Comparison of ENCODE assay signal across 8 mouse cellular contexts in the genomic region with DNA sequence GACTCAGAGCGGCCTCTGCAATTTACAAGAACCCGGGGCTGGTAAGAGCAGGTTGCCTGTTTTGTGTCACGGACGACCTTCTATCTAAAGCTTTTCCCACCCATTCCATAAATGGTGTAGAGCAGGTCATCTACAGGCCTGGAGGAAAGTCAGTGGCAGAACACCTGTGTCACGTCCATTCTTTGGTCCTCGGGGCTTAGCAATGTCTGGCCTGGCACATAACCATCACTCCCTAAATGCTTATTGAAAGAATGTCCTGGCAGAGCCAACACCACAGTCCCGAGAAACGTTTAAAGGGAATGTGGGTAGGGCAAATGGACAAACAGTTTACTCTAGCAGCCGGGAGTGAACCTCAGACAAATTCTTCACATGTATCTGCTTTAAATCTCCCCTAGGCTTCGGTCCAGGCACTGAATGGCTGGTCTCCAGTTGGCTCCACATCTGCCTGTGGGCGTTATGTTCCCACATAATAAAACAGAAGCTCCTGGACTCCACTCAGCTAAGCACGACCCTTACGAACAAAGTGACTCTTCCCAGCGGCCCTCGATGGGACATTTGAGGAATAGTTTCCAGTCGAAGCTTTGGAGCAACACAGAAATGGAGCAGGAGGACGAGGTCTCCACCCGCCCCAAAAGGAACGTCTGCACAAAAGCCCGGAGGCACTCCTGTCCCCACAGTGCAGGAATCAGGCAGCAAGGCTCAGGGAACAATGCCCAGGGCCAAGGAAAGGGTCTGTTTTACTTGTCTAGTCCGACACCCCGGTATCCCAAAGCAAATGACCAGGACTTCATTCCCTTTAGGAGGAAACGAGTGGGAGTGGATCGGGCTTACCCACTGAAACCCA. TPM values are rescaled to one million over a fixed set of nuclear protein-coding genes. Genes with fewer than 3 reads are reported as not detected.
DNase-seq lines count a peak whose midpoint lies in the region; ATAC-seq and TF ChIP-seq lines count a peak whose summit lies in the region.

No protein-coding gene starts in this region.

- ATAC-seq in heart, embryonic 12.5 days (ENCODE audit: insufficient number of reproducible peaks, low FRiP score), result no peak
- no peak for ATAC-seq in kidney, embryonic 16.5 days (ENCODE audit: low FRiP score, low TSS enrichment)

- H3K36me3 ChIP-seq in heart, embryonic 12.5 days, result no peaks in the 10 kb centered on the region
- H3K36me3 ChIP-seq in kidney, embryonic 16.5 days (ENCODE audit: insufficient read depth, low read length), result peaks cover 5% of the 10 kb centered on the region; the same call in 1 of the 2 replicates

- peak overlapping the region; percentile 79; the same call in 1 of the 2 replicates for H3K9ac ChIP-seq in heart, embryonic 12.5 days
- H3K9ac ChIP-seq in kidney, embryonic 16.5 days (replicated peaks; ENCODE audit: low read length), result peak overlapping the region; percentile 67

- peak overlapping the region; percentile 62 for H3K4me3 ChIP-seq in layer of hippocampus, adult 2 months
- H3K4me3 ChIP-seq in heart, embryonic 12.5 days, result peak overlapping the region; percentile 72
- peak overlapping the region; percentile 59 for H3K4me3 ChIP-seq in kidney, embryonic 16.5 days (ENCODE audit: low read length)

- H3K9me3 ChIP-seq in heart, embryonic 12.5 days (replicated peaks), result peaks cover 3% of the 10 kb centered on the region; the same call in 1 of the 2 replicates
- peaks cover 6% of the 10 kb centered on the region; the same call in 1 of the 2 replicates for H3K9me3 ChIP-seq in kidney, embryonic 16.5 days (ENCODE audit: low read length)

- H3K27me3 ChIP-seq in heart, embryonic 12.5 days (replicated peaks), result peaks cover 14% of the 10 kb centered on the region
- H3K27me3 ChIP-seq in kidney, embryonic 16.5 days (ENCODE audit: insufficient read depth, low read length), result peaks cover 3% of the 10 kb centered on the region; the same call in 1 of the 2 replicates

- H3K4me2 ChIP-seq in heart, embryonic 12.5 days, result peak overlapping the region; percentile 79
- H3K4me2 ChIP-seq in kidney, embryonic 16.5 days (replicated peaks; ENCODE audit: low read depth, low read length), result peak overlapping the region; percentile 69

- no peak for TF ChIP-seq CTCF in layer of hippocampus, adult 2 months (conservative IDR thresholded peaks at IDR 0.05)

- H3K27ac ChIP-seq in layer of hippocampus, adult 2 months, result no peak overlapping the region; the same call in 1 of the 2 replicates
- H3K27ac ChIP-seq in heart, embryonic 12.5 days (ENCODE audit: poor library complexity, severe bottlenecking), result no peak overlapping the region
- peak overlapping the region; percentile 84 for H3K27ac ChIP-seq in kidney, embryonic 16.5 days (ENCODE audit: low read length)

- H3K4me1 ChIP-seq in heart, embryonic 12.5 days (replicated peaks), result peaks cover 18% of the 10 kb centered on the region
- peaks cover 22% of the 10 kb centered on the region for H3K4me1 ChIP-seq in kidney, embryonic 16.5 days (ENCODE audit: insufficient read depth, low read length)

- DNase-seq in layer of hippocampus, adult 2 months (ENCODE audit: low spot score in 2 of 2), result no peak
- no peak for DNase-seq in layer of hippocampus, postnatal 10 days (ENCODE audit: low spot score in 2 of 2)
- DNase-seq in lung, postnatal 14 days, result peak; percentile 45
- DNase-seq in thymus, postnatal 14 days, result no peak
- DNase-seq in thymus, postnatal 36 days, result no peak
- DNase-seq in right cerebral cortex, postnatal 36 days (ENCODE audit: low spot score in 2 of 2), result no peak

- 49% methylated on average over 24 of the region's 24 CpGs for WGBS in heart, embryonic 12.5 days
- WGBS in kidney, embryonic 16.5 days, result 46% methylated on average over 24 of the region's 24 CpGs

RNA-seq across cellular contexts. Expression of a gene that starts 1.0 kb away (rescaled TPM):
- total RNA-seq in layer of hippocampus, adult 2 months (2021), result 1 to 10 TPM; 1.2 to 1.3 TPM
- under 1 TPM; 0.33 to 0.71 TPM for total RNA-seq in layer of hippocampus, postnatal 10 days (2021)
- 0.81 and 0.96 TPM in 2 replicates for polyA plus RNA-seq in heart, embryonic 12.5 days (2016; fragmentation: Nextera tagmentation; extraction: Ambion mirVana)
- polyA plus RNA-seq in kidney, embryonic 16.5 days (2015; fragmentation: Nextera tagmentation; extraction: Ambion mirVana), result 4.1 and 4.4 TPM in 2 replicates

RNA-seq across cellular contexts. Expression of a gene that starts 1.1 kb away (rescaled TPM):
- 10 to 100 TPM; 26.9 to 31.7 TPM for total RNA-seq in layer of hippocampus, adult 2 months (2021)
- total RNA-seq in layer of hippocampus, postnatal 10 days (2021), result 10 to 100 TPM; 30.6 to 31.9 TPM
- 70.0 and 75.1 TPM in 2 replicates for polyA plus RNA-seq in heart, embryonic 12.5 days (2016; fragmentation: Nextera tagmentation; extraction: Ambion mirVana)
- 57.4 and 57.5 TPM in 2 replicates for polyA plus RNA-seq in kidney, embryonic 16.5 days (2015; fragmentation: Nextera tagmentation; extraction: Ambion mirVana)

RNA-seq across cellular contexts. Expression of a gene that starts 19.0 kb away (rescaled TPM):
- total RNA-seq in layer of hippocampus, adult 2 months (2021), result 10 to 100 TPM; 19.3 to 19.9 TPM
- total RNA-seq in layer of hippocampus, postnatal 10 days (2021), result 10 to 100 TPM; 12.3 to 13.3 TPM
- polyA plus RNA-seq in heart, embryonic 12.5 days (2016; fragmentation: Nextera tagmentation; extraction: Ambion mirVana), result 7.3 and 7.9 TPM in 2 replicates
- 9.7 and 10.9 TPM in 2 replicates for polyA plus RNA-seq in kidney, embryonic 16.5 days (2015; fragmentation: Nextera tagmentation; extraction: Ambion mirVana)

RNA-seq across cellular contexts. Expression of a gene that starts 49.8 kb away (rescaled TPM):
- total RNA-seq in layer of hippocampus, adult 2 months (2021), result 10 to 100 TPM; 34.2 to 35.5 TPM
- total RNA-seq in layer of hippocampus, postnatal 10 days (2021), result 10 to 100 TPM; 29.6 to 31.7 TPM
- 33.8 and 33.9 TPM in 2 replicates for polyA plus RNA-seq in heart, embryonic 12.5 days (2016; fragmentation: Nextera tagmentation; extraction: Ambion mirVana)
- polyA plus RNA-seq in kidney, embryonic 16.5 days (2015; fragmentation: Nextera tagmentation; extraction: Ambion mirVana), result 20.7 and 23.9 TPM in 2 replicates
